Mouse (Mus musculus) stomach, postnatal 0 days (tissue): ENCODE measurements around the gene Chmp2a. TPM values are rescaled to one million over a fixed set of nuclear protein-coding genes. Genes with fewer than 3 reads are reported as not detected.
"Not testable (repeated sequence)": the region's sequence is repeated elsewhere in the genome, so short reads cannot be mapped to it uniquely, and the experiment has no call there.

Experiments
- ATAC-seq: fragments of 200-750 bp; cut with Nextera tagmentation; 2 replicates; pipeline ENCODE4 v1.8.0; 2017; ENCODE audit not compliant: low FRiP score, low TSS enrichment
- DNase-seq: peaks from one replicate; pipeline ENCODE4 v3.0.0-alpha.2; 2016; ENCODE audit warnings: low spot score
- H3K27ac ChIP-seq: fragments of 300-500 bp; sonication (generic); replicated peaks from 2 replicates; pipeline ENCODE4 v1.5.1; 2014; ENCODE audit warnings: mild to moderate bottlenecking, control low read depth
- H3K27me3 ChIP-seq: fragments of 300-500 bp; sonication (generic); 2 replicates; pipeline ENCODE4 v1.6.1; 2014; ENCODE audit warnings: low read length; ENCODE audit not compliant: control insufficient read depth, insufficient read depth
- H3K36me3 ChIP-seq: fragments of 300-500 bp; sonication (generic); 2 replicates; pipeline ENCODE4 v1.6.1; 2014; ENCODE audit warnings: low read length, mixed read lengths; ENCODE audit not compliant: control insufficient read depth, insufficient read depth
- H3K4me1 ChIP-seq: fragments of 300-500 bp; sonication (generic); replicated peaks from 2 replicates; pipeline ENCODE4 v1.6.1; 2014; ENCODE audit warnings: antibody characterized with exemption; ENCODE audit not compliant: control insufficient read depth, insufficient read depth
- H3K4me2 ChIP-seq: fragments of 300-500 bp; sonication (generic); replicated peaks from 2 replicates; pipeline ENCODE4 v1.6.1; 2014; ENCODE audit warnings: low read depth, mild to moderate bottlenecking, control low read depth, moderate library complexity
- H3K4me3 ChIP-seq: fragments of 300-500 bp; sonication (generic); 2 replicates; pipeline ENCODE4 v1.5.1; 2014; ENCODE audit warnings: low read depth, low read length, control low read depth
- H3K9ac ChIP-seq: fragments of 300-500 bp; sonication (generic); 2 replicates; pipeline ENCODE4 v1.6.1; 2014; ENCODE audit warnings: mild to moderate bottlenecking, low read length, control low read depth, mixed read lengths
- H3K9me3 ChIP-seq: fragments of 300-500 bp; sonication (generic); 2 replicates; pipeline ENCODE4 v1.6.1; 2016; ENCODE audit warnings: low read length; ENCODE audit not compliant: control insufficient read depth
- CTCF ChIP-seq: IDR thresholded peaks from 2 replicates; pipeline ENCODE4 v1.5.1; 2016; ENCODE audit warnings: antibody characterized with exemption, low read depth, mild to moderate bottlenecking, moderate library complexity
- EP300 ChIP-seq: optimal IDR thresholded peaks from 2 replicates; pipeline ENCODE3; 2016; ENCODE audit warnings: antibody characterized with exemption
- WGBS: fragments of 180-500 bp; shearing (Covaris S2); extraction: QIAGEN DNeasy Blood & Tissue Kit; methylation state at CpG from one replicate; pipeline ENCODE4 v1.1.7; 2014; 5-methylcytosine and 5-hydroxymethylcytosine counted together
- polyA plus RNA-seq: library from polyadenylated mRNA; unstranded; fragments of >200 nt; fragmentation: Nextera tagmentation; extraction: Ambion mirVana; gene quantifications from 2 replicates; pipeline ENCODE4 v1.2.1, GENCODE M21; 2015

Gene Chmp2a
- 271 and 287 TPM in 2 replicates for polyA plus RNA-seq

DNA sequence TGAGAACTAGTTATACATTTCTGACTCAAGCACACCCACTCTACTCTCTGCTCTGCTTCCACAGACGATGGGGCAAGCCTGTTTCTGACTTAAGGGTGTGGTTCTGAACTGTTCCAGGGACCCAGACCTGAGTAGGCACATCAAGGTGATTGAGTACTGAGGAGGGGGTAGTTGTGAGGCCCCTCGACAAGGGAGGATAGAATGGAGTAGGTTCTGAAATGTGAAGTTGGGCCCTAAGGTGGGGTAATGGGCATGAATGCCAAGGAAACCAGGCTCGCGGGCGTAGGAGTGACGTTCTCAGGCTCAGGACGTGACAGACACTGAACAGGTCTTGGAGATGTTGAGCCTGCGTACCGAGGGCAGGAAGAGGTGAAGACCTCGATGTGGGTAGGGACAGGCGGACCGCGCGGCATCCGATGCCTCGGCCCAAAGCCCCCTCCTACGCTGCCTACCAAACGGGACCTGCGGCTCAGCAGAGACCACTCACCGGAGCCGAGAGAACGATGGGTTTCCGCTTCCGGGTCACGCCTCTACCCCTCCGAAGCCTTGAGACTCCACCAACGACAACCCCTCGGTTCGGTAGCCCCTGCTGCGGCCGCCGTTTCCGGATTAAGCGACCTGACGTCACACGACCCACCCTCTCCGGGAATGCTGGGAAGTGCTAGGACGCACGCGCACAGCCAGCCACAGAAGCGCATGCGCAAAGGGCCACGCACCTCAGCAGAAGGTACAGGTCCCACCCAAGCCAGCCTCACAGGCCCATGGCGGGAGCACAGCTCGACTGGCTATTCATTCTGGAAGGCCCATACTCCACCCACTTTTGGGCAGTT lies at the start of gene Chmp2a:
TSS of gene Chmp2a (minus strand) at position 660 of the 830 bp plus-strand sequence.
- under 1% methylated on average over 45 of the region's 45 CpGs for WGBS
- peak; percentile 83 for ATAC-seq
- Histone ChIP-seq H3K9me3 (no peaks in the 10 kb centered on the region), H3K9ac (peak within 1 kb of the TSS; percentile 79), H3K4me3 (peak within 1 kb of the TSS; percentile 57), H3K4me2 (peak within 1 kb of the TSS; percentile 74), H3K36me3 (peaks cover 28% of the 10 kb centered on the region), H3K27me3 (no peaks in the 10 kb centered on the region), H3K4me1 (peaks cover 6% of the 10 kb centered on the region; the same call in 1 of the 2 replicates), H3K27ac (peak within 1 kb of the TSS; percentile 96)
- DNase-seq, result peak; percentile 99
- TF ChIP-seq EP300 (no peak), CTCF (no peak)

- Histone ChIP-seq H3K27me3 (no peaks in the 10 kb centered on the region), H3K9ac (no peak overlapping the region), H3K36me3 (no peaks in the 10 kb centered on the region), H3K27ac (no peak overlapping the region), H3K4me2 (no peak overlapping the region), H3K4me1 (no peaks in the 10 kb centered on the region), H3K4me3 (no peak overlapping the region), H3K9me3 (no peaks in the 10 kb centered on the region)
- no peak for DNase-seq
- ATAC-seq, result no peak
- WGBS, result 49% methylated on average over 5 of the region's 5 CpGs
- no peak for TF ChIP-seq CTCF
These were observed 37.7 kb upstream of the Chmp2a start for GRCm38 (mm10) chr7:13072293-13072692.

- H3K27ac ChIP-seq, H3K36me3 ChIP-seq, H3K4me3 ChIP-seq, H3K4me1 ChIP-seq, H3K9me3 ChIP-seq, H3K27me3 ChIP-seq, H3K9ac ChIP-seq, ATAC-seq, DNase-seq, H3K4me2 ChIP-seq: not testable (repeated sequence)
- TF ChIP-seq CTCF, result peak; percentile 64
- WGBS, result 57% methylated on average over 2 of the region's 2 CpGs
These were observed 28.8 kb upstream of the Chmp2a start for GRCm38 (mm10) chr7:13063399-13063798.

DNA sequence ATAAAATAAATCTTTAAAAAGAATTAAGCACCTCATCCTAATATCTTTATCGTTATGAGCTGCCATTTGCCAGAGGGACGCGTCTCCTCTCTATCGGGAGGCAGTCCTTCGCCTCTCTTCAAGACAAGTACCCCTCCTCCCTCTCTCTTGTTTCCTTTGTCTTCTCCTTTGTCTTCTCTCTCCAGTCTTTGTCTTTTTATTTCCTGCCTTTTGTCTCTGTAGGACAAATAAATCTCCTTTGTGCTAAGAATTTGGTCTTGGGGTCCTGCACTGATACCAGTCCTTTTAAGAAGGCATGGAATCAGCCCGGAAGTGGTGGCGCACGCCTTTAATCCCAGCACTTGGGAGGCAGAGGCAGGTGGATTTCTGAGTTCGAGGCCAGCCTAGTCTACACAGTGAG lies 24.9 kb upstream of the Chmp2a start:
- WGBS, result 89% methylated on average over 9 of the region's 9 CpGs
- H3K27me3 ChIP-seq, result no peaks in the 10 kb centered on the region
- no peak overlapping the region for H3K9ac ChIP-seq
- DNase-seq (no peak), ATAC-seq (no peak)
- H3K9me3 ChIP-seq, result no peaks in the 10 kb centered on the region
- no peak overlapping the region for H3K27ac ChIP-seq
- H3K4me1 ChIP-seq, result no peaks in the 10 kb centered on the region
- no peaks in the 10 kb centered on the region for H3K36me3 ChIP-seq
- TF ChIP-seq EP300 (no peak), CTCF (no peak)
- no peak overlapping the region for H3K4me2 ChIP-seq
- H3K4me3 ChIP-seq, result no peak overlapping the region

GRCm38 (mm10) chr7:13056913-13057700 lies 22.5 kb upstream of the Chmp2a start:
- H3K9ac ChIP-seq, result no peak overlapping the region
- H3K9me3 ChIP-seq, result no peaks in the 10 kb centered on the region
- no peaks in the 10 kb centered on the region for H3K4me1 ChIP-seq
- H3K36me3 ChIP-seq, result no peaks in the 10 kb centered on the region
- ATAC-seq, result no peak
- H3K4me3 ChIP-seq, result no peak overlapping the region
- DNase-seq, result no peak
- WGBS, result 62% methylated on average over 8 of the region's 8 CpGs
- TF ChIP-seq CTCF (peak; percentile 40), EP300 (no peak)
- H3K27ac ChIP-seq, result no peak overlapping the region
- no peaks in the 10 kb centered on the region for H3K27me3 ChIP-seq
- H3K4me2 ChIP-seq, result no peak overlapping the region
